Mouse (Mus musculus): ENCODE measurements around the gene Nes. TPM values are rescaled to one million over a fixed set of nuclear protein-coding genes. Genes with fewer than 3 reads are reported as not detected.
A peak's percentile ranks its signal among the peaks of the same experiment; 100 is the strongest.

Nes gene
- 1 to 10 TPM; 4.9 to 6.5 (median 5.5) TPM for total RNA-seq (2022)

GRCm38 (mm10) chr3:87970939-87971488 is at the start of gene Nes:
Gene Nes, plus strand, starts transcription at chr3:87971078.
- DNase-seq (ENCODE audit: low spot score in 2 of 2) = no peak

DNA sequence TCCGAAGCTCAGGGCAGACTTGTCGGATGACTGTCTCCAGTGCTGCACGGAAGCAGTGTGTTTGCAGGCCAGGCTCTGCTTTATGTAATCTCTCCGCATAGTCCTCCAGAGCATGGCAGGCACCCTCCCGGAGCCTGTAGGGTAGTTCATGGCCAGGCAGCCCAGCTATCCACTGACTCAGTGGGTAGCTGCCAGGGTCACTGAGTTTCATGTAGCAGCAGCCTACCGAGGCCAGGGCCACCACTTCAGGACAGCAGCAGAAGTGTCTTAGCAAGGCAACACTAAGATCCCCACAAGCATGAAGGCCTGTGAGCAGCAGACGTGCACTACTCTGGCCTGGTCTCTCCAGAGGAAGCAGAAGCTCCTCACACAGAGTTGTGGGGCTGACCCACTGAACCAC is 45.9 kb upstream of the Nes start:
- no peak for DNase-seq (ENCODE audit: low spot score in 2 of 2)

GRCm38 (mm10) chr3:87927452-87927851 is 43.4 kb upstream of the Nes start:
- no peak for DNase-seq (ENCODE audit: low spot score in 2 of 2)

GRCm38 (mm10) chr3:87929341-87930077 is 41.4 kb upstream of the Nes start:
- no peak for DNase-seq (ENCODE audit: low spot score in 2 of 2)

DNA sequence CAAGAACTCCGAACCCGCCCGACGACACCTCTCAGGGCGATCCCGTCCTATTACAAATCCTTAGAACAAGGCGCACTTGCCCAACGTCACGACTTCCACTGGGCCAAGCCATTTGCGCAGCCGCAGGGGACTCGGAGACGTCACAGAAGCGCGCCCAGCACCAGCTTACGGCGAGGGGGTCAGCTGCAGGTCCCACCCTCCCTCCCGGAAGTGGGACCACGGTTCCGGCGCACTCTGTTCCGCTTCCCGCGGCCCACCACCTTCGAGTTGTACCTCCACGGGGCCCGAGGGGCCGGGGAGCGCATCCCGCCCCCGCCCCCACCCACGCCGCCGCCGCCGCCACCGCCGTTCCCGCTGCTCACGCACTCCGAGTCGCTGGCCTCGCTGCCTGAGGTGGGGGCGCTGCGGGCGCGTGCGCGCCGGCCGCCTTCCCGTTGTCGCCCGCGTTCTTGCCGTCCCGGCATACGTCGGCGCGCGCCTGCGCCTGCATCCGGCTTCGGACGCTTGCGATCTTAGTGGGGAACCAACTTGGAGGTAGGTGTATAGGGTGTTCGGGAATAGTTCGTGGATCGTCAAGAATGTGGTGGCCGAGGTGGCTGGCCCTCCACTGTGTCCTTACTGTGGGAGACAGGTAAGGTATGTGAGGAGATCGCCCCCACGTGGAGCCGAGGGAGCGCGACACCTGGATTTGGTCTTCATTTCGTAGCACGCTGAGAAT is 40.6 kb upstream of the Nes start, which contains the start of the genes Isg20l2 and Rrnad1:
TSS of gene Isg20l2 (plus strand) at position 237 of the 718 bp plus-strand sequence.
TSS of gene Rrnad1 (minus strand) at position 640 of the 718 bp plus-strand sequence.
- peak; percentile 96 to 97 for DNase-seq (ENCODE audit: low spot score in 2 of 2)

GRCm38 (mm10) chr3:87934026-87934425 is 36.9 kb upstream of the Nes start:
- DNase-seq (ENCODE audit: low spot score in 2 of 2) = no peak

GRCm38 (mm10) chr3:87934501-87934900 is 36.4 kb upstream of the Nes start:
- no peak for DNase-seq (ENCODE audit: low spot score in 2 of 2)

GRCm38 (mm10) chr3:87935201-87935600 is 35.7 kb upstream of the Nes start:
- DNase-seq (ENCODE audit: low spot score in 2 of 2) = no peak

DNA sequence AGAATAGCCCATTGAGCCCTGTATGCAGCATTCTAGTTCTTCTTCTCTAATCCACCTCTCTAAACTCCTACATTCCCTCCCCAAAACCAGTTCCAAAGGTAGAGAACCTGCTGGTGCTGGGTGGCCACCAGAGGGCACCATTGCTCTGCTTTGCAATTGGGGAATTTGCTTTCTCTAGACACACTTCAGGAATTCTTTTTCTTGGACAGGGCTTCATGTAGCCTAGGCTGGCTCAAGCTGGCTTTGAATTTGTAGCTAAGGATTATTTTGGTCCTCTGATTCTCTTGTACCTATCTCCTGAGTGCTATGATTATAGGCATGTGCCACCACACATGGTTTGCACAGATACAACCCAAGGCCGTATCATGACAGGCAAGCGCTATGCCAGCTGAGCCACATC is 35.1 kb upstream of the Nes start:
- DNase-seq (ENCODE audit: low spot score in 2 of 2) = peak in 1 of 2 experiments; percentile 75

GRCm38 (mm10) chr3:87940611-87941010 is 30.3 kb upstream of the Nes start:
- no peak for DNase-seq (ENCODE audit: low spot score in 2 of 2)

DNA sequence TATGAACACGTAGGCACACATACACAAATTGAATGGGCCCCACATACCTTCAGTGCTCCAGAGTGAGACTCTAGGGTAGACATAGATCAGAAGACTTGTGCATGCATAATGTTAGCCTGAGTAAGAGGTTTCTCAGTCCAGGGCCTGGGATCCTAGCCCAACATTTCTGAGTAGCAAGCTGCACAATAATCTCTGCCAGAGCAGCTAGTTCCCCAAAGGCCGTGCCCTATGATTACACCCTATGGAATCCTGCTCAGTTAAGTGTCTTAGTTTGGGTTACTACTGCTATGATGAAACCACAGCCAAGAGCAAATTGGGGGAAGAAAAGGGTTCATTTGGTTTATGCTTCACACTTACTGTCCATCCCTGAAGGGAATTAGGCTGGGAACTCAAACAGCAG is 28.4 kb upstream of the Nes start:
- DNase-seq (ENCODE audit: low spot score in 2 of 2) = no peak

- no peak for DNase-seq (ENCODE audit: low spot score in 2 of 2)
Measured at GRCm38 (mm10) chr3:87943586-87943985, 27.3 kb upstream of the Nes start.

DNA sequence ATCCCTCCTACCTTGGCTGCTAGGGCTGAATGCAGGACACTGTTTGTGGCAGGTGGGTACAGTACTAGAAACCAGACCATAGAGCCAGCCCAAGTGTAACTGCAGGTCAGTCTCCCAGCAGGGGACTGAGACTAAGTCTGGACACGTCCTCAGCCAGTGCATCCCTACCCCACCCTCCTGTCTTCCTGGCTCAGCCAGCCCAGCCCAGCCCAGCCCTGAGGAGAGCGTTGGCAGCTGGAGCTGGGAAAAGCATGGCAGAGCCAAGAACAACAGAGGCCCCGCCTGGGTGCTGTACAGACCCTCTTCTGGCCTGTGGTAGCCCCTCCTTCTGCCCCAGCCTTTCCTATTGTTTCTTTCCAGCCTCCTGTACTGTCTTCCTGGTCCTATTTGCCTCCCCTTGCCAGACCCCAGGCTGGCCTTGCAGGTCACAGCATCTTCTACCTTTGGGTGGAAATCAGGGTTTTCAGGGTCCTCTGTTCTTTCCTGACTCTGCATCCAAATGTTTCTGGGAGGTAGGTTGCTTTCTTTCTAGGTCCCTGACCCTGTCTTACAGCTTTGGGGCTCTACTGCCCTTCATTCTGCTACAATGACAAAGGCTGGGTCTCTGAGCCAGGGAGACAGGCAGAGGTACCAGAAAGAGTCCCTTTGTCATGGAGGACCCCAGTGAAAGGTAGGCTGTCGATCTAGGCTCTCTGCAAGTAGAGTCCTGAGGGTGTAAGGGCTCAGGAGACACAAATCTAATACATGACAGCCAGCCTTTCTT is 25.9 kb upstream of the Nes start:
- no peak for DNase-seq (ENCODE audit: low spot score in 2 of 2)

- no peak for DNase-seq (ENCODE audit: low spot score in 2 of 2)
Measured at GRCm38 (mm10) chr3:87945781-87946540, 24.9 kb upstream of the Nes start.

- DNase-seq (ENCODE audit: low spot score in 2 of 2) = no peak
Measured at GRCm38 (mm10) chr3:87946541-87946860, 24.4 kb upstream of the Nes start.

DNA sequence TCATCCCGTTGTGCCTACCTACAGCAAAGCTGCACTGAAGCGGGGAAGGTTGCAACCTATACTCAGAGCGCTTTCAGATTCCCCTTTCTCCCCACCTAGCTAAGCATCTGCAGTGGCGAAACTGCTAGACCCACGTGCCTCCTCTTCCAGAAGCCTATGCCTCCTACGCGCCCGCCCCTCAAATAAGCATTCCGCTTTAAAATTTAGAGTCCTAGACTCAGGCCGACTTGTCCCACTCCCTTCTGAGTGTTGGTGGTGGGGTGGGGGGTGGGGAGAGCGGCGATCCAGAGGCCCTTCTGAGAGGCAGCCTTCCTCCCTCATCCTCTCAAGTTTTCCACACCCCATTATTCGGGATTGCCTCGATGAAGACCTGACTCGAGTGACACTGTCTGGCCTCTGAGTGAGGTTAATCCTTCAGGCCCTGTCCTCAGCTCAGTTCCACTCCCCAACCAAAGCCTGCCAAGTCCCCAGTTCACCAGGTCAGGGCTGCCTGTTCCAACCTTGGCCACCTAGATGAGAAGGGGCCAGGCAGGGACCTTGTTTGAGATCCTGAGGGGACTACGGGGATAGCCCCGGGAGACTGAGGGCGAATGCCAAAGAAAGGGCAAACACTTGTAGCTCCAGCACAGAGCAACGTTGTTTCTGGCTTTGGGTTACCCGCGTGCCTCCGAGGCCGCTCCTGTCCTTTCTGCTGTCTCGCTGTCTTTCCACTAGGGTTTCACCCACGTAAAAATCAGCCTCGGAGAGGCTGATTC is 23.6 kb upstream of the Nes start:
- no peak for DNase-seq (ENCODE audit: low spot score in 2 of 2)

- no peak for DNase-seq (ENCODE audit: low spot score in 2 of 2)
Measured at GRCm38 (mm10) chr3:87947811-87948199, 23.1 kb upstream of the Nes start.

DNA sequence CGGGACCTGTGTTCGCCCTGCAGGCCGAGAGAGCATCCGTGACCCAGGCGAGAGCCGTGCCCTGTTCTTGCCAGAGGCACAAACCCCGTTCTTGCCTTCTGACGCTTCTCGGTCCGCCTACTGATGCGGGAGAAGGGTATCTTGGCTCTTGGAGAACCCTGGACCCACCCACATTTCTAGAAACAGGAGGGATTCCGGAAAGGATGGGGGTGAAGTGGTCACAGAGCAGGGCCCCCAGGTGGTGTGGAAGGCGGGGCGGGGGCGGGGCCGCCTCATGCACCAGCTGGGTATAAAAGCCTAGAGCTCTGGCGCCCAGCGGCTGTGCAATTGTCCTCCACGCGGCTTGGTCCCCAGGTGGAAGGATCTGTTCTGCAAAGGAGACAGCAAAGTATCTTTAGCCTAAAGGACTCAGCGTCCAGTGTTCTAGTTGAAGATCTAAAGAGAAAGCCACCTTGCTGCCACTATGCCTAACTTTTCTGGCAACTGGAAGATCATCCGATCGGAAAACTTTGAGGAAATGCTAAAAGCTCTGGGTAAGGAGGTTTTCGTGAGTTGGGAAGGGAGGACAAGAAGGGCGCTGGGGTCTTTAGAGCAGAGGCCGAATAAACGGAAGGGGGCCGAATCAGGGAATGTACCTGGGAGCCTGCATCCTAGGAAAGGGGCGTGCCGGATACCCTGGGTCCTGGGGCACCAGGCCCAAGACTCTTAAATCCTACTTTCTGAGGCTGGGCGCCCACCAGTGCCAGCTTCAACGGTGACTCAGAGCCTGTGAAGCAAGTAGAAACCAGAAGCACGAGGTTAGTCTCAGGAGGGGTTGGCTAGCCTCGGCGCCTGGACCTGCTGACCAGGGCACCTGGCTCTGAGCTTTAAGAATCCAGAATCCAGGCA is 22.3 kb upstream of the Nes start, which contains the start of gene Crabp2:
TSS of gene Crabp2 (plus strand) at position 289 of the 888 bp plus-strand sequence.
- no peak for DNase-seq (ENCODE audit: low spot score in 2 of 2)

DNA sequence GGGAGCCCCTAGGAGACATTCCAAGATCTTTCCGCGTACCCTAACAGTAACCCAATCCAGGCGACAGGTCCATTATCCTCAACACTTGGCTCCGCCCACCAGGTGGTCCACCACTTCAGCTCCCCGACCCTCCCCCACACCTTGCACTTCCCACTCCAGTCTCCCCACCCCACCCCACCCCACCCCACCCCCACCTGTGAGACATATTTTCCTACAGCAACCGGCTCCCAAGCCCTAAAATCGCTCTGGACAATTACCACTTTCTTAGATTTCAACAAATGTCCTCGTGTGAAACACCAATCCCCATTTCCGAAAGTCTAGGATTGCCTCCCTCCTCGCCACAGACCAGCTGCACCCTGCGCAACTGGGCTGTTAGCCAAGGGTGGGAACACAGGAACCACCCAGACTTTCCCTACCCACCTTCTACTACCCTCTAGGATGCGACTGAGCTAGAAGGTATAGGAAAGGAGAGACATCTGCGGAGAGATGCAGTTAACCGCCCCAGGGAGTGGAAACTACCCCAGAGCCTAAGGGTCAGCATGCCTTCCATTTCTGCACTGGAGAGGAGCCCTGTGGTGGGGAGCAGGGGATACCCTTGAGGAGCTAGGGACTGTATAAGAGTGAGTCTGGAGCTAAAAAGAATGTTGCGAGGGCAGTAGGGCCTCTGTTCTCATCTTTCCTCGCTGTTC is 21.5 kb upstream of the Nes start:
- DNase-seq (ENCODE audit: low spot score in 2 of 2) = no peak
